Mouse (Mus musculus): ENCODE results near the gene Slc15a5.

- no peak for TF ChIP-seq GATA1 (IDR thresholded peaks at IDR 0.05; ENCODE audit: borderline replicate concordance, low read length)
- TF ChIP-seq FLI1 (IDR thresholded peaks at IDR 0.05; ENCODE audit: low read length): no peak
Observed at GRCm38 (mm10) chr6:138071505-138072107, 8.1 kb downstream of the Slc15a5 start.
